Mouse (Mus musculus): ENCODE data around the gene Pigk. TPM values are rescaled to one million over a fixed set of nuclear protein-coding genes. Genes with fewer than 3 reads are reported as not detected.

Gene Pigk
- polyA plus RNA-seq, 1 experiment from 2014 or later = 54.0 TPM

- Histone ChIP-seq H3K9ac (no peak overlapping the region), H3K9me3 (no peaks in the 10 kb centered on the region), H3K27me3 (no peaks in the 10 kb centered on the region), H3K4me2 (no peak overlapping the region), H3K4me3 (no peak overlapping the region), H3K27ac (peak overlapping the region; percentile 30; the same call in 1 of the 2 replicates), H3K4me1 (peaks cover 25% of the 10 kb centered on the region), H3K36me3 (no peaks in the 10 kb centered on the region)
- ATAC-seq (ENCODE audit: insufficient number of reproducible peaks, low FRiP score, low TSS enrichment, low read depth) = peak; percentile 36; the same call in 1 of the 2 replicates
- WGBS = 63% methylated on average over 12 of the region's 12 CpGs
Observed at GRCm38 (mm10) chr3:152757464-152758393, 43.8 kb downstream of the Pigk start.

- WGBS = 51% methylated on average over 15 of the region's 15 CpGs
- H3K9ac ChIP-seq = no peak overlapping the region
- peaks cover 25% of the 10 kb centered on the region for H3K4me1 ChIP-seq
- H3K4me3 ChIP-seq = no peak overlapping the region
- no peaks in the 10 kb centered on the region for H3K9me3 ChIP-seq
- H3K4me2 ChIP-seq = no peak overlapping the region
- no peak overlapping the region for H3K27ac ChIP-seq
- 0 out of 2 replicates have a peak, but pooled peaks have one; percentile 27 for ATAC-seq (ENCODE audit: insufficient number of reproducible peaks, low FRiP score, low TSS enrichment, low read depth)
- H3K36me3 ChIP-seq = no peaks in the 10 kb centered on the region
- no peaks in the 10 kb centered on the region for H3K27me3 ChIP-seq
Observed at GRCm38 (mm10) chr3:152758500-152759032, 44.7 kb downstream of the Pigk start.

- no peak overlapping the region for H3K4me2 ChIP-seq
- no peak overlapping the region for H3K4me3 ChIP-seq
- no peaks in the 10 kb centered on the region for H3K36me3 ChIP-seq
- H3K27me3 ChIP-seq = no peaks in the 10 kb centered on the region
- no peak overlapping the region for H3K27ac ChIP-seq
- H3K9me3 ChIP-seq = no peaks in the 10 kb centered on the region
- WGBS = 34% methylated on average over 7 of the region's 7 CpGs
- ATAC-seq (ENCODE audit: insufficient number of reproducible peaks, low FRiP score, low TSS enrichment, low read depth) = no peak
- no peak overlapping the region for H3K9ac ChIP-seq
- H3K4me1 ChIP-seq = peaks cover 25% of the 10 kb centered on the region
Observed at GRCm38 (mm10) chr3:152761116-152761515, 47.2 kb downstream of the Pigk start.

- Histone ChIP-seq H3K27ac (no peak overlapping the region), H3K4me3 (no peak overlapping the region), H3K9ac (no peak overlapping the region), H3K27me3 (no peaks in the 10 kb centered on the region), H3K4me2 (no peak overlapping the region), H3K9me3 (no peaks in the 10 kb centered on the region), H3K36me3 (no peaks in the 10 kb centered on the region), H3K4me1 (peaks cover 25% of the 10 kb centered on the region)
- 85% methylated on average over 8 of the region's 8 CpGs for WGBS
- no peak for ATAC-seq (ENCODE audit: insufficient number of reproducible peaks, low FRiP score, low TSS enrichment, low read depth)
Observed at GRCm38 (mm10) chr3:152761661-152762060, 47.8 kb downstream of the Pigk start.

GRCm38 (mm10) chr3:152762302-152762701 is 48.4 kb downstream of the Pigk start:
- no peak for ATAC-seq (ENCODE audit: insufficient number of reproducible peaks, low FRiP score, low TSS enrichment, low read depth)
- H3K27me3 ChIP-seq = no peaks in the 10 kb centered on the region
- H3K4me2 ChIP-seq = no peak overlapping the region
- H3K27ac ChIP-seq = no peak overlapping the region
- H3K9me3 ChIP-seq = no peaks in the 10 kb centered on the region
- H3K4me1 ChIP-seq = peaks cover 22% of the 10 kb centered on the region
- no peak overlapping the region for H3K4me3 ChIP-seq
- peaks cover under 1% of the 10 kb centered on the region; the same call in 1 of the 2 replicates for H3K36me3 ChIP-seq
- 78% methylated on average over 8 of the region's 8 CpGs for WGBS
- no peak overlapping the region for H3K9ac ChIP-seq

- H3K4me2 ChIP-seq = peak overlapping the region; percentile 42
- no peak overlapping the region for H3K27ac ChIP-seq
- peaks cover 8% of the 10 kb centered on the region; the same call in 1 of the 2 replicates for H3K36me3 ChIP-seq
- peaks cover 14% of the 10 kb centered on the region for H3K4me1 ChIP-seq
- 38% methylated on average over 26 of the region's 26 CpGs for WGBS
- H3K4me3 ChIP-seq = peak overlapping the region; percentile 24
- no peak overlapping the region for H3K9ac ChIP-seq
- H3K27me3 ChIP-seq = no peaks in the 10 kb centered on the region
- H3K9me3 ChIP-seq = no peaks in the 10 kb centered on the region
- no peak for ATAC-seq (ENCODE audit: insufficient number of reproducible peaks, low FRiP score, low TSS enrichment, low read depth)
Observed at GRCm38 (mm10) chr3:152763139-152763882, 49.4 kb downstream of the Pigk start.

- ATAC-seq (ENCODE audit: insufficient number of reproducible peaks, low FRiP score, low TSS enrichment, low read depth) = no peak
- Histone ChIP-seq H3K9me3 (no peaks in the 10 kb centered on the region), H3K36me3 (peaks cover 17% of the 10 kb centered on the region), H3K9ac (no peak overlapping the region), H3K4me2 (no peak overlapping the region), H3K4me1 (peaks cover 3% of the 10 kb centered on the region), H3K4me3 (no peak overlapping the region), H3K27me3 (no peaks in the 10 kb centered on the region), H3K27ac (no peak overlapping the region)
- WGBS = 65% methylated on average over 8 of the region's 8 CpGs
Observed at GRCm38 (mm10) chr3:152764516-152765312, 50.8 kb downstream of the Pigk start.

GRCm38 (mm10) chr3:152767485-152767884 is 53.6 kb downstream of the Pigk start:
- no peak overlapping the region for H3K9ac ChIP-seq
- no peak overlapping the region for H3K4me3 ChIP-seq
- H3K4me2 ChIP-seq = no peak overlapping the region
- no peak for ATAC-seq (ENCODE audit: insufficient number of reproducible peaks, low FRiP score, low TSS enrichment, low read depth)
- 68% methylated on average over 11 of the region's 11 CpGs for WGBS
- no peak overlapping the region for H3K27ac ChIP-seq
- H3K9me3 ChIP-seq = no peaks in the 10 kb centered on the region
- H3K36me3 ChIP-seq = peaks cover 21% of the 10 kb centered on the region
- no peaks in the 10 kb centered on the region for H3K27me3 ChIP-seq
- H3K4me1 ChIP-seq = no peaks in the 10 kb centered on the region

- H3K4me2 ChIP-seq = no peak overlapping the region
- no peaks in the 10 kb centered on the region for H3K4me1 ChIP-seq
- no peak overlapping the region for H3K4me3 ChIP-seq
- no peaks in the 10 kb centered on the region for H3K9me3 ChIP-seq
- H3K27ac ChIP-seq = no peak overlapping the region
- WGBS = 73% methylated on average over 6 of the region's 6 CpGs
- peaks cover 21% of the 10 kb centered on the region for H3K36me3 ChIP-seq
- no peaks in the 10 kb centered on the region for H3K27me3 ChIP-seq
- no peak for ATAC-seq (ENCODE audit: insufficient number of reproducible peaks, low FRiP score, low TSS enrichment, low read depth)
- H3K9ac ChIP-seq = no peak overlapping the region
Observed at GRCm38 (mm10) chr3:152770056-152770455, 56.2 kb downstream of the Pigk start.

GRCm38 (mm10) chr3:152776363-152776762 is 62.5 kb downstream of the Pigk start:
- Histone ChIP-seq H3K4me3 (no peak overlapping the region), H3K4me2 (no peak overlapping the region), H3K27ac (no peak overlapping the region), H3K27me3 (no peaks in the 10 kb centered on the region), H3K36me3 (no peaks in the 10 kb centered on the region), H3K9me3 (no peaks in the 10 kb centered on the region), H3K9ac (no peak overlapping the region), H3K4me1 (no peaks in the 10 kb centered on the region)
- 75% methylated on average over 6 of the region's 6 CpGs for WGBS
- ATAC-seq (ENCODE audit: insufficient number of reproducible peaks, low FRiP score, low TSS enrichment, low read depth) = no peak

- 79% methylated on average over 16 of the region's 16 CpGs for WGBS
- Histone ChIP-seq H3K4me3 (no peak overlapping the region), H3K9ac (no peak overlapping the region)
Observed at GRCm38 (mm10) chr3:152776872-152777540, 63.1 kb downstream of the Pigk start.

More at GRCm38 (mm10) chr3:152776872-152777540, 63.1 kb downstream of the Pigk start:
- Histone ChIP-seq H3K9me3 (no peaks in the 10 kb centered on the region), H3K27ac (no peak overlapping the region), H3K4me1 (no peaks in the 10 kb centered on the region), H3K4me2 (no peak overlapping the region), H3K27me3 (no peaks in the 10 kb centered on the region), H3K36me3 (no peaks in the 10 kb centered on the region)
- no peak for ATAC-seq (ENCODE audit: insufficient number of reproducible peaks, low FRiP score, low TSS enrichment, low read depth)
